Mouse (Mus musculus): ENCODE measurements around the gene Wdr81. TPM values are rescaled to one million over a fixed set of nuclear protein-coding genes. Genes with fewer than 3 reads are reported as not detected.

The Wdr81 gene
- polyA plus RNA-seq, 1 experiment: 17.3 TPM

DNA sequence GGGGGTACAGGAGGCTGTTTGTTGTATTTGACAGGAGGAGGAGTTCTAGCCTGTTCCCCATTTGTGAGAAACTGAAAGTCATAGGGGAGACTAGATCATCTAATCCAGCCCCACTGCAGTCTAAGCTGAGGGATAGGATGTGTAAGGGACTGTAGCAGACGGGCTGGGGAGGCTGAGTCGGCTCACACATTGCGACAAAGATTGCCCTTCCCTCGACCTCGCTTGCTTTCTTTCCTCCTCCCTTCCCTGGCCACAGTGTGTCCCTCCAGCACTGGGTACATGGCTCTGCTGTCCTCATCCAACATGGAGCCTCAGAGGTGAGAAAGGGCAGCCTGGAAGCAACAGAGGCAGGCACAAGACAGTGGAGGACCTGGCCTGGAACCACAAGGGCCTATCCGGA is 10.5 kb upstream of the Wdr81 start:
- no peak for TF ChIP-seq TCF12 (IDR thresholded peaks at IDR 0.05; ENCODE audit: insufficient read depth, poor library complexity, severe bottlenecking)
- TF ChIP-seq USF1 (IDR thresholded peaks at IDR 0.05; ENCODE audit: low read depth): no peak
- no peak for TF ChIP-seq MYOD1 (IDR thresholded peaks at IDR 0.05; ENCODE audit: control insufficient read depth in 1 of 3, insufficient read length in 2 of 3, low read depth in 2 of 3)
- peak; percentile 53 for TF ChIP-seq POLR2A (IDR thresholded peaks at IDR 0.05; ENCODE audit: insufficient read length, low read depth)
- peak; percentile 90 for TF ChIP-seq POLR2AphosphoS2 (IDR thresholded peaks at IDR 0.05; ENCODE audit: insufficient read length, low read depth)
- TF ChIP-seq REST (IDR thresholded peaks at IDR 0.05; ENCODE audit: insufficient read depth, insufficient read length): no peak
- Histone ChIP-seq H3K27me3 (ENCODE audit: control insufficient read depth, insufficient read depth, insufficient read length) (no peaks in the 10 kb centered on the region), H3K4me2 (ENCODE audit: low read depth) (peak overlapping the region; percentile 99), H3K4me3 (peak overlapping the region; percentile 98), H3ac (ENCODE audit: control insufficient read depth, insufficient read length) (no peak overlapping the region), H3K36me3 (ENCODE audit: control insufficient read depth, insufficient read depth) (peaks cover 37% of the 10 kb centered on the region), H3K79me2 (ENCODE audit: control insufficient read depth, insufficient read depth) (peaks cover 37% of the 10 kb centered on the region)

- no peak for TF ChIP-seq TCF12 (IDR thresholded peaks at IDR 0.05; ENCODE audit: insufficient read depth, poor library complexity, severe bottlenecking)
- TF ChIP-seq USF1 (IDR thresholded peaks at IDR 0.05; ENCODE audit: low read depth): no peak
- TF ChIP-seq POLR2AphosphoS2 (IDR thresholded peaks at IDR 0.05; ENCODE audit: insufficient read length, low read depth): peak; percentile 35
- peak overlapping the region; percentile 99 for H3K4me2 ChIP-seq (ENCODE audit: low read depth)
Measured at GRCm38 (mm10) chr11:75464417-75464816, 9.9 kb upstream of the Wdr81 start.

DNA sequence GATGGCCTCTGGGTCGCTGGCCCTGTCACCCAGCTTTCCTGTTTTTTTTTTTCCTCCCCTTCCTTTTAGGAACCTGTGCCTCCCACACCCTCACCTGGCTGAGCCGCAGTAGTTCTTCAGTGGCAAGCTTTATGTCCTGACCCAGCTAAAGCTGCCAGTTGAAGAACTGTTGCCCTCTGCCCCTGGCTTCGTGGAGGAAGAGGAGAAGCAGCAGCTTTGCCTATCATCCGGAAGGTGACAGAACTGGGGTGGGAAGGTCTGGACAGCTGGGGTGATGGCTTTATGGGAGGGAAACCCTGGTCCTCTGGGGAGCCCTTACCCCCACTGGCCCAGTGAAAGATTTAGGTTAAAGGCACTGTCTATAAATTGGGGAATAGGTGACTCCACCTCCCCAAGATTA is 9.1 kb upstream of the Wdr81 start:
- Histone ChIP-seq H3K4me2 (ENCODE audit: low read depth) (peak overlapping the region; percentile 99), H3K27me3 (ENCODE audit: control insufficient read depth, insufficient read depth, insufficient read length) (no peaks in the 10 kb centered on the region), H3K4me3 (peak overlapping the region; percentile 98), H3K36me3 (ENCODE audit: control insufficient read depth, insufficient read depth) (peaks cover 37% of the 10 kb centered on the region), H3K79me2 (ENCODE audit: control insufficient read depth, insufficient read depth) (peaks cover 37% of the 10 kb centered on the region), H3ac (ENCODE audit: control insufficient read depth, insufficient read length) (no peak overlapping the region)
- no peak for TF ChIP-seq CEBPB (IDR thresholded peaks at IDR 0.05; ENCODE audit: insufficient read depth, poor library complexity, severe bottlenecking)
- peak; percentile 35 for TF ChIP-seq POLR2A (IDR thresholded peaks at IDR 0.05; ENCODE audit: insufficient read length, low read depth)
- TF ChIP-seq POLR2AphosphoS2 (IDR thresholded peaks at IDR 0.05; ENCODE audit: insufficient read length, low read depth): peak; percentile 65

More at GRCm38 (mm10) chr11:75464417-75464816, 9.9 kb upstream of the Wdr81 start:
- Histone ChIP-seq H3K36me3 (ENCODE audit: control insufficient read depth, insufficient read depth) (peaks cover 37% of the 10 kb centered on the region), H3K4me3 (peak overlapping the region; percentile 98), H3ac (ENCODE audit: control insufficient read depth, insufficient read length) (no peak overlapping the region), H3K27me3 (ENCODE audit: control insufficient read depth, insufficient read depth, insufficient read length) (no peaks in the 10 kb centered on the region), H3K79me2 (ENCODE audit: control insufficient read depth, insufficient read depth) (peaks cover 37% of the 10 kb centered on the region)

DNA sequence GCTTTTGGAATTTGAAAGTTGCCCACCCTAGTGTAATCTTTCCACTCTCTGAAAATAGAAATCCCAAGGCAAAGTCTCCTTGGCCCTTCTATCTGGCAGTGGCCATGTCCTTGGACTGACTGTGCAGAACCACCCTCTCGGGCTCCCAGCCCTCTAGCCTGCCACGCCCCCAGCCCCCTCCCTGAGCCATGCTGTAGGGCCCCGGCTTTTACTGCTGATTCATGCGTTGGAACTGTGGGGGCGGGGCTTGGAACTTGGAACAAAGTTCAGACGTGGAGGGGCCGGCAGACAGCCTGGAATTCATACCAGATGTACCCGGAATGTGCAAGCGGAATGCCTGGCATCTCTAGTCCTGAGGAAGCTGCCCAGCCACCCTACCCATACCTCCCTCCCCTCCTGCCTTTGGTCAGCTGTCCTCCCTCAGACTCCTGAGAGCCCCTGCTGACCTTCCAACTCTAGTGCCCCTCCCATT is 8.4 kb upstream of the Wdr81 start:
- Histone ChIP-seq H3K27me3 (ENCODE audit: control insufficient read depth, insufficient read depth, insufficient read length) (no peaks in the 10 kb centered on the region), H3K4me2 (ENCODE audit: low read depth) (peak overlapping the region; percentile 99), H3ac (ENCODE audit: control insufficient read depth, insufficient read length) (peak overlapping the region; percentile 36), H3K79me2 (ENCODE audit: control insufficient read depth, insufficient read depth) (peaks cover 37% of the 10 kb centered on the region), H3K4me3 (peak overlapping the region; percentile 98), H3K36me3 (ENCODE audit: control insufficient read depth, insufficient read depth) (peaks cover 37% of the 10 kb centered on the region)
- peak; percentile 84 for TF ChIP-seq POLR2A (IDR thresholded peaks at IDR 0.05; ENCODE audit: insufficient read length, low read depth)
- no peak for TF ChIP-seq SRF (IDR thresholded peaks at IDR 0.05; ENCODE audit: control insufficient read depth, insufficient read length, low read depth)
- peak; percentile 50 for TF ChIP-seq USF1 (IDR thresholded peaks at IDR 0.05; ENCODE audit: low read depth)
- no peak for TF ChIP-seq REST (IDR thresholded peaks at IDR 0.05; ENCODE audit: insufficient read depth, insufficient read length)
- peak; percentile 25 for TF ChIP-seq TCF12 (IDR thresholded peaks at IDR 0.05; ENCODE audit: insufficient read depth, poor library complexity, severe bottlenecking)
- TF ChIP-seq POLR2AphosphoS2 (IDR thresholded peaks at IDR 0.05; ENCODE audit: insufficient read length, low read depth): peak; percentile 96
- no peak for TF ChIP-seq MAX (IDR thresholded peaks at IDR 0.05; ENCODE audit: low read depth)
- peak; percentile 42 for TF ChIP-seq TCF3 (IDR thresholded peaks at IDR 0.05; ENCODE audit: insufficient read length, low read depth)
- TF ChIP-seq E2F4 (IDR thresholded peaks at IDR 0.05; ENCODE audit: insufficient read depth): no peak
- TF ChIP-seq MYOG (IDR thresholded peaks at IDR 0.05; ENCODE audit: control insufficient read depth in 1 of 3, insufficient read depth in 1 of 3, insufficient read length in 2 of 3, low read depth in 2 of 3): peak; percentile 63 to 93 (median 74)
- TF ChIP-seq CEBPB (IDR thresholded peaks at IDR 0.05; ENCODE audit: insufficient read depth, poor library complexity, severe bottlenecking): no peak
- TF ChIP-seq MYOD1 (IDR thresholded peaks at IDR 0.05; ENCODE audit: control insufficient read depth in 1 of 3, insufficient read length in 2 of 3, low read depth in 2 of 3): peak; percentile 17 to 85 (median 66)

- Histone ChIP-seq H3K27me3 (ENCODE audit: control insufficient read depth, insufficient read depth, insufficient read length) (no peaks in the 10 kb centered on the region), H3ac (ENCODE audit: control insufficient read depth, insufficient read length) (peak overlapping the region; percentile 36), H3K4me2 (ENCODE audit: low read depth) (peak overlapping the region; percentile 99), H3K79me2 (ENCODE audit: control insufficient read depth, insufficient read depth) (peaks cover 37% of the 10 kb centered on the region), H3K4me3 (peak overlapping the region; percentile 98), H3K36me3 (ENCODE audit: control insufficient read depth, insufficient read depth) (peaks cover 37% of the 10 kb centered on the region)
- TF ChIP-seq E2F4 (IDR thresholded peaks at IDR 0.05; ENCODE audit: insufficient read depth) (no peak), POLR2A (IDR thresholded peaks at IDR 0.05; ENCODE audit: insufficient read length, low read depth) (peak; percentile 63), MYOG (IDR thresholded peaks at IDR 0.05; ENCODE audit: control insufficient read depth in 1 of 3, insufficient read depth in 1 of 3, insufficient read length in 2 of 3, low read depth in 2 of 3) (peak; percentile 24 to 91 (median 71)), POLR2AphosphoS2 (IDR thresholded peaks at IDR 0.05; ENCODE audit: insufficient read length, low read depth) (peak; percentile 78), SRF (IDR thresholded peaks at IDR 0.05; ENCODE audit: control insufficient read depth, insufficient read length, low read depth) (no peak), TCF3 (IDR thresholded peaks at IDR 0.05; ENCODE audit: insufficient read length, low read depth) (peak; percentile 12), CEBPB (IDR thresholded peaks at IDR 0.05; ENCODE audit: insufficient read depth, poor library complexity, severe bottlenecking) (0 out of 2 replicates have a peak, but pooled peaks have one; percentile 18), MYOD1 (IDR thresholded peaks at IDR 0.05; ENCODE audit: control insufficient read depth in 1 of 3, insufficient read length in 2 of 3, low read depth in 2 of 3) (peak in 2 of 3 experiments; percentile 62 to 84), TCF12 (IDR thresholded peaks at IDR 0.05; ENCODE audit: insufficient read depth, poor library complexity, severe bottlenecking) (no peak)
Measured at GRCm38 (mm10) chr11:75462253-75462783, 7.8 kb upstream of the Wdr81 start.
